Mouse (Mus musculus) kidney, adult 10 weeks (tissue): ENCODE results near the gene Ahnak2. TPM values are rescaled to one million over a fixed set of nuclear protein-coding genes. Genes with fewer than 3 reads are reported as not detected.

Source experiments
- polyA plus RNA-seq: library from polyadenylated mRNA; stranded (reverse); fragments of 350-450 nt; fragmentation: Illumina TruSeq; extraction: RNeasy Lipid Tissue Mini Kit (QIAGEN cat#74804); gene quantifications from one replicate; pipeline ENCODE4 v1.2.3, GENCODE M21; 2014; ENCODE audit warnings: low read depth, low replicate concordance

Gene Ahnak2
- polyA plus RNA-seq: 0.16 TPM

GRCm38 (mm10) chr12:112801864-112802846 is at the start of gene Ahnak2:
Gene Ahnak2 (minus strand): TSS chr12:112802657.

GRCm38 (mm10) chr12:112829244-112829864 is 26.9 kb upstream of the Ahnak2 start, which contains the start of gene Cdca4:
Gene Cdca4 (minus strand): TSS chr12:112829423.

DNA sequence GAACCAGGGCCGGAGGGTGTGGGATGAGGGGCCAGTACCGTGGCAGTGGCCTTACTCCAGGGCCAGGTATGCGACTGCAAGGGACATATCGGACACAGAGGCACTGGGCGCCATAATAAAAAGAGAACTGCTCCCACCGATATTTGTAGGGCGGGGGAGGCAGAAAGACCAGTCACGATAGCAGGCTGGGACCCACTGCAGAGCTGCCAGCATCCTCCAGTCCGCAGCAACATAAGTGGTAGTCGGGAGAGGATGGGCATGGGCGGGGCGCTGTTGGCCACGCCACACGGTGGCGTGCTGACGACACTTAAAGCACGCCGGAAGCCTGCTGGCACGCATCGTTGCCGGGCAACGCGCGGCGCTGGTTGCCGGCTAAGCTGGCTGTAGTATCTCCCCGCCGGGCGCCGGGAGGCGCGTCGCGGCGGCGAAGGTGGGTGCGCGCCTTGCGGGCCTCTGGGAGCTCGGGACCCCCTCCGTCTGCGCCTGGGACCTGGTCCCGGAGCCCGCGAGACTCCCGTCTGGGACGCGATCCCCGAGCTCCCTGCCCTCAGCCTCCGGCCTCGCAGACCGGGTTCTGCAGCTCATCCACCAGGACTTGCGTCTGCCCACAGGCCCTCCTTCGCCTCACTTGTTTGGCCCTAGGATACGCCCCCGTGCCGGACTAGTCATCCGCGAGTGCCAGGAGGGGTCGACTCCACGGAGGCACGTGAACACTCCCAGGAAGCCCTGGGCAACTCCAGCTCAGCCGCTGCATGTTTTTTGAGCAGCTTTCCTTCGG is 6.3 kb upstream of the Ahnak2 start, which contains the start of gene Clba1:
Gene Clba1 (plus strand): TSS at position 351 of the 778 bp plus-strand sequence.

GRCm38 (mm10) chr12:112760154-112760926 is 42.1 kb downstream of the Ahnak2 start, which contains the start of gene Pld4:
Gene Pld4 (plus strand): TSS chr12:112760655.

Other genes with a start within 250 kb of the Ahnak2 start
- gene Inf2, start 213.9 kb downstream of the Ahnak2 start, polyA plus RNA-seq: 0.24 TPM
- 1.5 TPM for gene Adssl1, start 182.6 kb downstream of the Ahnak2 start, polyA plus RNA-seq
- gene Siva1, start 158.0 kb downstream of the Ahnak2 start, polyA plus RNA-seq: 1.9 TPM
- gene Akt1, start 127.8 kb downstream of the Ahnak2 start, polyA plus RNA-seq: 2.5 TPM
- 0.24 TPM for gene Zbtb42, start 123.8 kb downstream of the Ahnak2 start, polyA plus RNA-seq
- gene Cep170b, start 82.2 kb downstream of the Ahnak2 start, polyA plus RNA-seq: 23.6 TPM
- 0.20 TPM for gene Pld4, start 42.0 kb downstream of the Ahnak2 start, polyA plus RNA-seq
- gene Clba1, start 6.3 kb upstream of the Ahnak2 start, polyA plus RNA-seq: 5.5 TPM
- 3.3 TPM for gene Cdca4, start 26.8 kb upstream of the Ahnak2 start, polyA plus RNA-seq
- gene Gpr132, start 65.6 kb upstream of the Ahnak2 start, polyA plus RNA-seq: not detected
- 0.12 TPM for gene Jag2, start 127.1 kb upstream of the Ahnak2 start, polyA plus RNA-seq
- 0.44 TPM for gene Nudt14, start 139.5 kb upstream of the Ahnak2 start, polyA plus RNA-seq
- 1.3 TPM for gene Btbd6, start 173.8 kb upstream of the Ahnak2 start, polyA plus RNA-seq
- 14.1 TPM for gene Brf1, start 198.0 kb upstream of the Ahnak2 start, polyA plus RNA-seq
- 6.4 TPM for gene Pacs2, start 211.9 kb upstream of the Ahnak2 start, polyA plus RNA-seq